Mouse (Mus musculus): ENCODE measurements around the gene Neurl1a. TPM values are rescaled to one million over a fixed set of nuclear protein-coding genes. Genes with fewer than 3 reads are reported as not detected.

Gene Neurl1a
- total RNA-seq, 2 experiments from 2014 or later = 1.0 to 1.1 TPM

DNA sequence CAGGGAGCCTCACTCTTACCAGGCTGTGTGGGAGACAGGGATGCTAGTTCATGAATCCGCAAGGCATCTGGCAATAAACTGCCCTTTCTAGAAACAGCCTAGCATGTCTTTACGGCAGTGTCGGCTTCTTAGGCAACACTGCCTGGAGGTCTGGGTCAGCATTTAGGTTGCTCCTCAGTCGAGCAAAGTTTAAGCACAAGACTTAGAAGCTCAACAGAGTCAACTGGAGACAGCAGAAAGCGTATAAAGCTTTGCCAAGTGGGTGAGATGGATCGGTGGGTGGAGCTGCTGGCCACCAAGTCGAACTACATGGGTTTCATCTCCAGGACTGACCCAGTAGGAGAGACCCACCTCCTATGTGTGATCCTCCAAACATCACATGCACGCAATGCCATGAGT, 128.3 kb downstream of the Neurl1a start:
- intact Hi-C loops (cut with DNase I) = no loop called here
- DNase-seq (ENCODE audit: low spot score) = no peak

Small RNA genes lying within 50 kb of the gene (microRNA-seq; reads per million reads assigned to microRNA genes)
- gene Mir6995 = not detected

Other genes with a start within 250 kb of the Neurl1a start
- not detected for gene Ina, start 164.1 kb upstream of the Neurl1a start, total RNA-seq (2021)
- 10 to 100 TPM; 65.0 to 71.7 TPM for gene Nt5c2, start 163.7 kb upstream of the Neurl1a start, total RNA-seq (2021)
- 1 to 10 TPM; 2.8 to 3.2 TPM for gene Pcgf6, start 127.9 kb upstream of the Neurl1a start, total RNA-seq (2021)
- gene Taf5, start 111.1 kb upstream of the Neurl1a start, total RNA-seq (2021) = 1 to 10 TPM; 2.7 to 3.5 TPM
- 1,000 to 10,000 TPM; 2,458 to 2,607 TPM for gene Usmg5, start 88.2 kb upstream of the Neurl1a start, total RNA-seq (2021)
- 10 to 100 TPM; 10.5 to 11.0 TPM for gene Pdcd11, start 88.1 kb upstream of the Neurl1a start, total RNA-seq (2021)
- 1 to 10 TPM; 3.4 to 3.9 TPM for gene Calhm2, start 40.5 kb upstream of the Neurl1a start, total RNA-seq (2021)
- gene Calhm1, start 34.6 kb upstream of the Neurl1a start, total RNA-seq (2021) = not detected
- not detected for gene Calhm3, start 21.1 kb upstream of the Neurl1a start, total RNA-seq (2021)

Data from heart, postnatal 25 days (tissue).